Mouse (Mus musculus) spleen, adult 2 months (tissue): ENCODE measurements at regions not wholly inside any gene's neighbourhood (a gene's known extent, or its start where the extent isn't known, plus 50 kb on each side); places are given as distances from the start of the nearest gene placed in this dataset.

ENCODE experiments used
- CTCF ChIP-seq: fragments of 200-500 bp; IDR thresholded peaks from 2 replicates; pipeline ENCODE4 v1.5.1; 2011; ENCODE audit warnings: mild to moderate bottlenecking, inconsistent platforms; ENCODE audit not compliant: insufficient read depth, insufficient read length, insufficient replicate concordance; ENCODE audit errors: extremely low read depth
- POLR2A ChIP-seq: fragments of 200-500 bp; IDR thresholded peaks from 2 replicates; pipeline ENCODE4 v1.6.1; 2011; ENCODE audit warnings: low read depth, low read length, inconsistent platforms

DNA sequence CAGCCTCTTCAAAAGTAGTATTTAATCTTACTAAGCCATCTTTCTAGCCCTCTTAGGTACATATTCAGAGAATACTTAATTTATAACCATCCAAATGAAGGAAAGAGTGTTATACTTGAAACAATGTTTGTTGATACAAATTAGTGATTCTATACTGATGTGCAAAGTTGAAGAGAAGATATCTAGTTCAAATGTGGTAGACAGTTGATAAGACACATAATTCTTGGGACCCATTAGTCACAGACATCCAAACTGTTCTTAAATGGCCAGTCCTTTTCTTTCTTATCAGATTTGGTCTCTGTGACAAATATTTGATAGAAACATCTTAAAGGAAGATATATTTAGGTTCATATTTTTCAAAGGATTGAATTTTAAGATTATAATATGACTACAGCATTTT lies 585.7 kb downstream of the Efna5 start:
- TF ChIP-seq CTCF = no peak
- TF ChIP-seq POLR2A = no peak
